Mouse (Mus musculus) erythroblast, embryonic 14.5 days (primary cell): Measurements from ENCODE around the gene Qars.

Source experiments
- GATA1 ChIP-seq: IDR thresholded peaks from 2 replicates; pipeline ENCODE4 v1.6.1; 2012; ENCODE audit warnings: low read length, inconsistent platforms, mixed read lengths
- TAL1 ChIP-seq: IDR thresholded peaks from 3 replicates; pipeline ENCODE4 v1.6.1; 2012; ENCODE audit warnings: low read length, inconsistent platforms, mixed read lengths

- TF ChIP-seq GATA1 (no peak), TAL1 (no peak)
Observed at GRCm38 (mm10) chr9:108488403-108488802, 19.1 kb upstream of the Qars start.
